ENCODE assay signal across 11 mouse cellular contexts in the genomic region with DNA sequence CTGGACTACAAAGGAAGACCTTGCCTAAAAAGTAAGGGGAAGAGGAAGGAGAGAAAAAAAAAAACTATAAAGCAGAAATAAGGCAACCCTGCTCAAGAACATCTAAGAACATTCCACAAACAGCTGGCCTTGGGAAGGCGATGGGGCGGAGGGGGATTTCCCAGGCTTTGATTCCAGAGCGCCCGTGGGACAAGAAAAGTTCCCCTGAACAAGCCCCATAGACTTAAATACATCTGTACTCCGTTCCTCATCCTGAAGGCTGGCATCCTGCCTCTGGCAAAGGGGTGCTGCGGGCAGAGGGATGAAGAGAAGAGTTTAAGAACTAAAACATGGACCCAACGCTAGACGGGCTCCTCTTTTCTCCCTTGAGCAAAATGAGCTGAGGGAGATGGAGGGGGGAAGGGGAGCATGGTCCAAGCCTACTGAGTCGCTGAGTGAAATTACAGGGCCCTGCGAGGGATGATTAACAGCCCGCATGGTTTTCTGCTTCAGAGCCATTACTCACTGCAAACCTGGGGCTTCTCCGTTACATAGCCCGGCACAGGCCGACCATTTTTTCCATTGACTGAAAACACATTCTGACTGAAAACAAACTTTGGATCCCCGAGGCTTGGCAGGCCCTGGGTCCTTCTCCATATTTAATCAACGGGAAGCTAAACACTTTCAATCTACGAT.
DNase-seq lines count a peak whose midpoint lies in the region; ATAC-seq and TF ChIP-seq lines count a peak whose summit lies in the region.
"Had no signal": no experiment of that assay in that cellular context is flagged by ENCODE, and none has a peak within 500 bp of the region (broad histone marks: within the 10 kb centered on the region; RNA-seq: fewer than 3 reads in every experiment).

No protein-coding gene starts in this region.

- TF ChIP-seq CTCF in lung, embryonic 14.5 days (IDR thresholded peaks at IDR 0.05; ENCODE audit: low read depth): no peak
- TF ChIP-seq CTCF in heart, postnatal 0 days (IDR thresholded peaks at IDR 0.05; ENCODE audit: low read depth): no peak

- no peak overlapping the region for H3K4me3 ChIP-seq in lung, embryonic 14.5 days (ENCODE audit: low read depth, low read length)
- H3K4me3 ChIP-seq in heart, postnatal 0 days (ENCODE audit: low read depth, low read length): no peak overlapping the region
- H3K4me3 ChIP-seq in stomach, embryonic 16.5 days (replicated peaks; ENCODE audit: low read length): no peak overlapping the region
- H3K4me3 ChIP-seq: erythroblast, embryonic 14.5 days had no signal

- H3K9ac ChIP-seq in lung, embryonic 14.5 days: no peak overlapping the region
- no peak overlapping the region for H3K9ac ChIP-seq in heart, postnatal 0 days (replicated peaks; ENCODE audit: low read depth, low read length)
- H3K9ac ChIP-seq in stomach, embryonic 16.5 days (ENCODE audit: low read length): 0 out of 2 replicates have a peak overlapping the region, but pooled peaks have one; percentile 38

- no peak for ATAC-seq in lung, embryonic 14.5 days (ENCODE audit: insufficient read depth)
- ATAC-seq in heart, postnatal 0 days (ENCODE audit: insufficient read depth, low read depth): no peak
- peak; percentile 70; the same call in 1 of the 2 replicates for ATAC-seq in stomach, embryonic 16.5 days (ENCODE audit: insufficient read depth, low FRiP score)

- H3K4me2 ChIP-seq in lung, embryonic 14.5 days: no peak overlapping the region
- H3K4me2 ChIP-seq in heart, postnatal 0 days (ENCODE audit: low read depth, low read length): no peak overlapping the region
- no peak overlapping the region; the same call in 1 of the 2 replicates for H3K4me2 ChIP-seq in stomach, embryonic 16.5 days (ENCODE audit: low read depth, low read length)

- H3K36me3 ChIP-seq in lung, embryonic 14.5 days (ENCODE audit: insufficient read depth): no peaks in the 10 kb centered on the region
- no peaks in the 10 kb centered on the region for H3K36me3 ChIP-seq in heart, postnatal 0 days (replicated peaks; ENCODE audit: control insufficient read depth, insufficient read depth, low read length)
- H3K36me3 ChIP-seq in stomach, embryonic 16.5 days (ENCODE audit: control insufficient read depth, insufficient read depth, low read length): no peaks in the 10 kb centered on the region

- TF ChIP-seq EP300 in heart, postnatal 0 days (IDR thresholded peaks at IDR 0.05; ENCODE audit: low read depth): no peak

- peaks cover 17% of the 10 kb centered on the region for H3K4me1 ChIP-seq in lung, embryonic 14.5 days (ENCODE audit: insufficient read depth)
- no peaks in the 10 kb centered on the region for H3K4me1 ChIP-seq in heart, postnatal 0 days (ENCODE audit: control insufficient read depth, insufficient read depth)
- peaks cover 42% of the 10 kb centered on the region for H3K4me1 ChIP-seq in stomach, embryonic 16.5 days (ENCODE audit: control insufficient read depth, insufficient read depth, low read length)

- no peaks in the 10 kb centered on the region for H3K9me3 ChIP-seq in lung, embryonic 14.5 days (ENCODE audit: low read depth, low read length)
- H3K9me3 ChIP-seq in heart, postnatal 0 days (replicated peaks; ENCODE audit: control insufficient read depth, low read length): no peaks in the 10 kb centered on the region
- no peaks in the 10 kb centered on the region for H3K9me3 ChIP-seq in stomach, embryonic 16.5 days (replicated peaks; ENCODE audit: control insufficient read depth, low read length)

- 38% methylated on average over 17 of the region's 17 CpGs for WGBS in lung, embryonic 14.5 days
- WGBS in heart, postnatal 0 days: 73% methylated on average over 17 of the region's 17 CpGs
- WGBS in stomach, embryonic 16.5 days: 25% methylated on average over 17 of the region's 17 CpGs

- no peak overlapping the region for H3K27ac ChIP-seq in lung, embryonic 14.5 days (ENCODE audit: low read depth)
- 0 out of 2 replicates have a peak overlapping the region, but pooled peaks have one; percentile 9 for H3K27ac ChIP-seq in heart, postnatal 0 days (ENCODE audit: low read depth)
- H3K27ac ChIP-seq in stomach, embryonic 16.5 days (ENCODE audit: low read length): peak overlapping the region; percentile 74

- H3K27me3 ChIP-seq in lung, embryonic 14.5 days (ENCODE audit: insufficient read depth, low read length): no peaks in the 10 kb centered on the region
- H3K27me3 ChIP-seq in heart, postnatal 0 days (ENCODE audit: control insufficient read depth, insufficient read depth, low read length): no peaks in the 10 kb centered on the region
- H3K27me3 ChIP-seq in stomach, embryonic 16.5 days (ENCODE audit: control insufficient read depth, insufficient read depth, low read length): no peaks in the 10 kb centered on the region

- peak; percentile 46 for DNase-seq in lung, embryonic 14.5 days
- DNase-seq in lung, postnatal 14 days: no peak
- DNase-seq in heart, postnatal 0 days (ENCODE audit: low spot score): no peak
- DNase-seq in kidney, postnatal 10 days: peak; percentile 49
- no peak for DNase-seq in right cerebral cortex, postnatal 36 days (ENCODE audit: low spot score in 2 of 2)
- no peak for DNase-seq in layer of hippocampus, adult 11-12 months (ENCODE audit: low spot score)
- DNase-seq: left cerebral cortex, postnatal 4 days; midbrain, embryonic 14.5 days; thymus, postnatal 36 days had no signal

Comparison
In these comparisons a context has a peak if more than half of its experiments do, and no peak if none do; other contexts are left out.
1. DNase-seq: peak in lung, embryonic 14.5 days (single experiment) and kidney, postnatal 10 days (single experiment); none in lung, postnatal 14 days (single experiment), heart, postnatal 0 days (single experiment), right cerebral cortex, postnatal 36 days (0 of 2) and layer of hippocampus, adult 11-12 months (single experiment).